Mouse (Mus musculus) spleen, embryonic (tissue): ENCODE data around the gene Hivep1.

Experiments used
- CTCF ChIA-PET: fragments of 350-600 bp; sonication (Branson Sonifier 250); formaldehyde crosslinking; loops from one replicate; lab custom pipeline; 2022; lab: Charles Lee

Gene Hivep1

DNA sequence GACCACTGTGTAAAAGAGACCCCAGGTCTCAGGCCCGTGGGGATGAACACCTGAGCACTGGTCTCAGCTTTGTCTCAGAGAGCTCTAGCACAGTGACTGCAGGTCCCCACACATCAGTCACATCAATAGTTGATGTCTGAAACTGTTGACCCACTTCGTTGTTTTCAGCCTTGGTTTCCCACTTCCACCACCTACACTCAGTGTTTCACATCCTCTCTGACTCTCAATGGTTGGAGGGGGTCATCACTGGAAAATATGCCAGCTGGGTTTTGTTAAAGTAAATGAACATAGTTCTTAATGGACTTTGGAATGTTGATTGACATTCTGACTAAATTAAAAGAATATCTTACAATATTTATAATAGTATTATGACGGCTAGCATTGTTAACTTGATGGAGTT lies 58.6 kb downstream of the Hivep1 start:
- CTCF ChIA-PET: no interaction called here

DNA sequence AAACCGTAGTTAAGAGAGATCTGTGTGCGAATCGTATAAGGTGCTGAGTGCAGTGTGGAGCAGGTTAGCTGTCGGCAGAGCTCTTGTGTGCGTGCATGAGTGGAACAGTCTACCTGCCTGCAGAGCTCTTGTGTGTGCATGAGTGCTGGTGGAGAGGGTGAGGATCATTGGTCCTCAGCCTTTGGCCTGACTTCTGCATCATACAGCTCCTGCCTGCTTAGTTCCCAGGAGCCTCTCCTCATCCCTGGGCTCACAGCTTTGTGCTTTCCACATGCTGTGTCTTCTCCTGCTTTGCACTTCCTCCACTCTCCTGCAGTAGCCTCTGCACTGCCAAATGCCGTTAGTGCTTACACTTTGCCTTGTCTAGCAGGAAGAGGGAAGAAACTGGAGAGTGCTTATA lies 60.2 kb downstream of the Hivep1 start:
- CTCF ChIA-PET: interaction anchor here (0.7 kb wide), 1 partner anchor 165 kb away, joined by 3 read pairs; no protein-coding TSS in a partner anchor

DNA sequence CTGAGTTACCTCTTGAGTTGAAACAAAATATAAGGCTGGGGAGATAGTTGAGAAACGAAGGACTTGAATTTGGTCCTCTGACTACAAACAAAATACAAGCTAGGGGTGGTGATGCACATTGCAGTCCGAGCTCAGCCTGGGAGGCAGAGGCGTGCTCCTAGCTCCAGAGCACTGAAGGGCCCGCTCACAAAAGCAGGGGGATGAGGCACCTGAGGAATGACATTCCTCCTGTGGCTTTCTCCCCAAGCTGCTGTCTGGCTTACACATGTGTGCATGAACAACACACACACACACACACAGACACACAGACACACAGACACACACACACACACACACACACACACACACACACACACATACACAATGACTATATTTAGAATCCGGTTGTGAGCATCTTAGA lies 60.9 kb downstream of the Hivep1 start:
- CTCF ChIA-PET: interaction anchor here (0.7 kb wide), 1 partner anchor 166 kb away, joined by 3 read pairs; no protein-coding TSS in a partner anchor

DNA sequence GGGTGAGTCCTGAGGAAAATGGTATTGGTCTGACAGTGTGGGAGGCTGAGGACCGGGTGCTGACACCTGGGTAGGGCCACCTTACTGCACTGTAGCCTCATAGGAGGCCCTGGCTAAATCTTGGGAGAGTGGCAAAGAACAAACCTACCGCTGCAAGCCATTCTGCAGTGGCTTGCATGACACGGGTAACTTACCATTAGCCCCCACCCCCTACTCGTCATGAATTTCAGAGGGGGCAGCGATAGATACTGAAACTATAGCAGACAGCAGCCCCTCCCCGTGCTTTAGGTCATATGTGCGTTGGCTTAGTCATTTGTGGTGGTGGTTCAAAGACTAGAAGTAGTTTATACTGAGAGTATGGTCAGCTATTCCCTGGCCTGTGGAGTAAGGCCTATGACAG lies 61.8 kb downstream of the Hivep1 start:
- CTCF ChIA-PET: interaction anchor here (0.6 kb wide), 2 partner anchors 9 to 23 kb away, joined by 3 to 4 read pairs; no protein-coding TSS in a partner anchor

DNA sequence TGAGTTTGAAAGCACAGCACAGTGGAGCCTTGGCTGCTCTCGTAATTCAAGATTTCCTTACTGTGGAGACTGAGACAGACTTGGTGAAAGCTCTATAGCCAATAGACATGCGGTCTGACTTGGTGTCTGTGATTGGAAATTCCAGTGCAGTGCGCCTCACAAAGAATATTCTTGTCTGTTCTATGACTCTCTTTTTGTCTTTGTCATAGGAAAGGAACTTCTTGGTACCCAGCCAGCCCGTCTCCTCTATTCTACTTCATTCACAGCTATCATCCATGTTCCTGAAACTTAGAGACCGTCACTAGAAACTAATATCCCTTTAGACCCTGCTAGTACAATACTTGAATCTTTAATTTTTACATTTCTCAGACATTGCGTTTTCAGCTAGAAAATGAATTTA lies 64.5 kb downstream of the Hivep1 start:
- CTCF ChIA-PET: no interaction called here

DNA sequence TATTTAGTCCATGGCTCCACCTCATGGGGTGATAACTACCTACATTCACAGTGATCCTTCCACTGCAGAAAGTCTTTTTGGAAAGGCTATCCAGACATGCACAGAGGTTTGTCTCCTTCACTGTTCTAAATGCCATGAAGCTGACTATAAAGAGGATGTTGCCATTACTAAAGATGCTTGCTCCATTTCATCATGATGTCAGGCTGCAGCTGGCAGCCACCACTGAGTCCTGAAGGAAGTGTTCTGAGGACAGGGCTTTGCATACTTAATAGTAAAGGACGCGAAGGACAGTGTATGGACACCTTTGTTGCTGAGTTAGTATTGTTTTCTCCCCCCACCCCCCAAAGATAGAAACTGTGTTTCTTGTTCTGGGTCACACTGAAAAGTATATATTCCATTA lies 67.2 kb downstream of the Hivep1 start:
- CTCF ChIA-PET: interaction anchor here (0.7 to 0.8 kb wide), 2 partner anchors 38 to 936 kb away, joined by 15 to 27 read pairs; no protein-coding TSS in a partner anchor

DNA sequence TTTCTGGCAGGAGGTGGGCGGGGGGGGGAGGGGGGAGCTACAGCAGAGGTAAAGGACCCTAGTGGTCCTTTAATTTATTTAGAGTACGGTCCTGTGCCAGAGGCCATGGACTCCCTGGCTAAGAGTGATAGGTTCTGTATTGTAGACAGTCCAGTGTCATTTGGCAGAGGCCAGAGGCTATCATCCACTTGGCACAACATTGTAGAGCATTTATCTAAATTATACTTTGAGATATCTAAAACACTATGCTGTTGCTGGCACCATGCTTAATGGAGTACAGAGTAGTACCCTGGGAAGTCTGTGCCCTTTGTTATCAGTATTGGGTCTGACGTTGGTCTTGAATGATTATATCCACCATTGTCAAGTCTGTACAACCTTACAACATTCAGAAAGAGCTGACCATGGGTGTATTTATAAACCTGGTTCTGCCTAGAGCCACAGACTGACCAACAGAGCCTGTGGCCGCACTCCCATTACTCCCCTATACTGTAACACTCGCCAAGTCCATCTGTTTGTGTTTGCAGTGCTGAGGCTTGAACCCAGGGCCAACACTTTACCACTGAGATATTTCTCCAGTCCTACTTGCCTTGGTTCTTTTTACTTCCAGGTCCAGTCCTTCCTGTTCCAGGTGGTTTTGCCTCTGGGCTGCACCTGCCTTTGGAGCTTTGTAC lies 69.4 kb downstream of the Hivep1 start:
- CTCF ChIA-PET: interaction anchor here (0.7 kb wide), 1 partner anchor 68 kb away, joined by 3 read pairs; no protein-coding TSS in a partner anchor

DNA sequence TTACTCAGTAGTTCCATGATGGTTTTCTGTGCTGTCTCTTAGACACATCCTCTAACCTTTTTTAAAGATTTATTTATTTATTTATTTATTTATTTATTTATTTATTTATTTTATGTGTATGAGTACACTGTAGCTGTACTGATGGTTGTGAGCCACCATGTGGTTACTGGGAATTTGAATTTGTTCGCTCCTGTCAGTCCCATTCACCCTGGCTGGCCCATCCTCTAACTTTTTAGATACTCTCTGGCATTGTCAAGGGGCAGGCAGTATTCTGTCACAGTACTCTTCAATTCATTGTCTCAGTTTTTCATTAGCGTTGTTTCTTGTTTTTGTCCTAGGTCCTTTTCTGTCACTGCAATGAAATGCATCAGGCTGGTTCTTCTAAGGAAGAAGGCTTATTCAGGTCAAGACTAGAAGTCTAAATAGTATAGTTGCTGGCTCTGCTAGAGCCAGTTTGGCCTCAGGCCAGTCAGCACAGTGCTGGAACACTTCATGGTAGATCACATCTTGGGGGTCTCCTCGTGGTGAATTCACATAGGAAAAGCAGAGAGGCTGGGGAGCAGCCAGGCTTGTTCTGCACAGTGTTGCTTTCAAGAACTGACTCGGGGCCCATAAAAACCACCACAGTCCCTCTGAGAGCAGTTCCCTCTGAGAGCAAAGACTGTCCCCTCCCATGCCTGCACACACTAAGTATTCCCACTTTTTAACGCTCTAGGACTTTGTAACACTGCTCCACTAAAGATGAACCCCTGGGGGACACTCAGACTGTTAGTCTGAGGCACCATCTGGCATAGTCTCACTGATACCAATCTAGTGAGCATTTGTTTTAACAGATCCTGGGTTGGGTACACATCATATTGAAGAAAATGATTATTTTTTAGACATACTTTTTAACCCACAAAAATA lies 70.2 kb downstream of the Hivep1 start:
- CTCF ChIA-PET: interaction anchor here (0.7 kb wide), 1 partner anchor 69 kb away, joined by 3 read pairs; no protein-coding TSS in a partner anchor

DNA sequence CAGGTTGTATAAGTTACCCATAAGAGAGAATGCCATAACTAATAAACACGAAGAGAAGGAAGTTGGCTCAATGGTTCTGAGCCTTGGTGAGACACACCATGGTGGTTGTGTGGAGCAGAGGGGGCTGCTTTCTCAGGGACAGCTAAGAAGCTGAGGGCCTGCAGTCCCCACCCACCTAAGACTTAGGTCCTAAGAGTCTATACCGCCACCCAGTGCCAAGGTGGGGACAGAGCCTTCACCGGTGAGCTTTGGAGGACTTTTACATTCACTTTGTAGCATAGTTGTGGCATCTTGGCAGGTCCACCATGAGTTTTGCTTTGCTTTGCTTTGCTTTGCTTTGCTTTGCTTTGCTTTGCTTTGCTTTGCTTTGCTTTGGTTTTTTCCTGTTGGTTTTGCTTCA lies 92.8 kb downstream of the Hivep1 start:
- CTCF ChIA-PET: no interaction called here

DNA sequence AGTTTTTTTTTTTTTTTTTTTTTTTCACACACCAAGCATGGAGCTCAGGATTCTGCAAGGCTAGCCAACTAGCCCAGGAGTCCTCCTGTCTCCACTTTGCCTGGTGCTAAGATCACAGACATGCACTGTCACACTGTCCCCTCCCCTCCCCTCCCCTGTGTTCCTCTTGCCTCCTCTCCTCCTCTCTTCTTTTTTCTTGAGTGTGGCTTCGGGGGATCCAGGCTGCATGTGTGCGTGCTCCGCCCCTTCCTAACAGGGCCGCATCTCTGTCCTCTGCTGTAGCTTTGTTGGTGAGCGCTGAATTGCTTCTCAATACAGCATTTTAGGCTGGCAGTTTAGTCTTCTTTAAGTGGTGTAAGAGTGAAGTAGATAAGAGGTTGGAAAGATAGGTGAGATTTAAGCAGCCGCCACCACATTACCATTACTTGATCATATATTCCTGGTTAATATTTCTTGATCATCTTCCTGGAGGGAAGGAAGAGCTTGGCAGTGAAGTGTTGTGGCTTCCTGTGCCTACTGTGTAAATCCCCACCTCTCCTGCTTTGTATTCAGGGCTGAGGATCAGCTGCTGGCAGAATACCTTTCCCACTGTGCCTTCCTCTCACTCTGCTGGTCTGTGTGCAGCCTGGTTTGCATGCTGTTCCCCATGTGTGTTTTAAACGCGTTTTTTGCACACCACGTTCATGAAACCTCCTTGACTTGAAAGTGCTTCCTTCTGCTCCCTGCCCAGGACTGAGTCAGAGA lies 97.7 kb downstream of the Hivep1 start:
- CTCF ChIA-PET: interaction anchor here (0.6 to 0.7 kb wide), 2 partner anchors 26 to 124 kb away, joined by 3 to 4 read pairs; no protein-coding TSS in a partner anchor

DNA sequence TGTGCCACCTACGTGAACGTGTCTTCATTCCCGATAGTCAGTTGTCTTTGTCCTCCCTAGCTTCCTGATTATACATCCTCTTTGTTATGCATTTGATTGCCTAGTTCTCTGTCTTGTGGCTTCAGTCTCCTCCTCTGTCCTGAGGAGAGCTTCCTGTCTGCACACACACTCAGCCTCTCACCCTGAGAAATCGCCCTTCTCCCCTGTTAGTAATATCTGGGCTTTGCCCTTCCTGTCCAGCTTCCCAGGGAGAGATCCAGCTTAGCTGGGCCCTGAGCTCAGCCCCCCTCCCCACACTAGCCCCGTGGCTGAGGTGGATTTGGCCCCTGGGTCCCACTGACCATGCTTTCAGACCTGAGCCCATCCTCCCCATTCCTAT lies 98.2 kb downstream of the Hivep1 start:
- CTCF ChIA-PET: no interaction called here

DNA sequence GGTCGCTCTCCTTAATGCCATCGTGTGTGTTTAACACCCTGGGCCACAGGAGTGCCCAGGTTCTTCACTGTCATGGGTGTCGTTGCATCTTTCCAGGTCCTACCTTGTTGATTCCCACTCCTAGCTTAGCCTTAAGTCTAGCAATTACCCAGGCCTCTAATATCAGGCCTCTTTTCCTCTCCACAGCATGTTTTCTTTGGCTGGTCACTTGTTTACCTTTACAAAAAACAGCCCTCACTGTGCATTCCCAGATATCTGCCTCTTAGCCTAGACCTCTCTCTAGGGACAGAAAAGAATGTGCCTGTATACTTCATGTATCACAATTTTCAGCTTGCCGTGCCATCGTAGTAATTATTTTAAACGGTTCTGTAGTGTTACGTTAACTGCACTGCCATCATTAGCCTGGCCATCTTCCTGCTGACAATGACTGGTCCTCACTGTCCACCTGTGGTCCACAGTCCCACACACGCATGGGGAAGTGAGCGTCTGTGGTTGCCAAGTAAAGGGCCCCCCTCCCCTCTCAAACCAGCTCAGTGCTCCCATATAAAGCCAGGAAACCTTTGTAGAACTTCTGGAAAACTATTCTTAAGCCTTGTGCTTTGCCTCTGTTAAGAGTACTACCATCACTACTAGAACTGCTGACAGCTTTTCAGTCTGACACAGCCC lies 98.8 kb downstream of the Hivep1 start:
- CTCF ChIA-PET: no interaction called here

DNA sequence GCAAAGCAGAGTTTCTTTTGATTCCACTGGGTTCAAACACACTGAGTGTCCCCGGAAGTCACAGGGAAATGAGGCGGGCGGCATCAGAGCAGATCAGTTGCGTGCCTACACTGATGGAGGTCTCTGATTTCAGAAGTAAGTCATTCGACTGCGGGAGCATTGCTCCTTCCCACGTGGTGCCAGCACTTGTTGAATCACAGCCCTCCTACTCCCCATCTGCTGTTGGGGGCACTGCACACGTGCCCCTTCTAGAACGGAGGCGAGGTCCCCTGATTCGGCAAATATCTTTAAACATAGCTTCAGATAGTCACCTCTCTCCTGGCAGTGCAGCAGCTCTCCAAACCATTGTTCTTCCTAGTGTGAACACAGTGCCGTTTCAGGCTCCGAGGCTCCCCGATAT lies 106.4 kb downstream of the Hivep1 start:
- CTCF ChIA-PET: interaction anchor here (1.0 kb wide), 1 partner anchor 258 kb away, joined by 3 read pairs; no protein-coding TSS in a partner anchor

DNA sequence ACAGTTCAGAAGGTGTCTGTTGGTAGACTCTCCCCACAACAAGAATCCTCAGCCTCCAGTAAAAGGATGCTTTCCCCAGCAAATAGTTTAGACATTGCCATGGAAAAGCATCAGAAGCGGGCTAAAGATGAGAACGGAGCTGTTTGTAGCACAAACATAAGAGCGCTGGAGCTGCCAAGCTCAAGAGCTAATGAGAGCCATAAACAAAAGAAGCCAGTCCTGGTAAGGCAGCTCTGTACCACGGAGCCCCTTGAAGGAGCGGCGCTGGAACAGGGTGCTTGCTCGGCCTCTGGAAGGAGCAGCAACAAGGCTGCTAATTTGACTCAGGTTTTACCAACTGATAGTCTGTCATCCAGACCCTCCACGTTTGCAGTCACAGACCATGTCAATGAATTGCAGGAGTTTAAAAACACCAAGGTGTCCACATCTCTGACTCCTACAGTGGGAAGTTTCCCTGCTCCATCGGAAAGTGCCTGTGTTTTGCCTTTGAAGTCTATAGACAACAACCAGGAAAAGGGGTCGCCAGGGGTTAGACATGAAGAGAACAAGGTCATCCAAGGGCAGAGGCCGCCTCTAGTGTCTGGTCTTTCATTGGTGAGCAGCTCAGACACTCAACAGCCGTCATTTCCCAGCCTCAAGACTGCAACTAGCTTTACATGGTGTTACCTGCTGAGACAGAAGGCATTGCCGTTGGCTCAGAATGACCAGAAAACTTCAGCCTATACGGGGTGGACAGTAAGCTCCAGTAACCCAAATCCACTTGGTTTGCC lies 107.8 kb downstream of the Hivep1 start:
- CTCF ChIA-PET: no interaction called here

DNA sequence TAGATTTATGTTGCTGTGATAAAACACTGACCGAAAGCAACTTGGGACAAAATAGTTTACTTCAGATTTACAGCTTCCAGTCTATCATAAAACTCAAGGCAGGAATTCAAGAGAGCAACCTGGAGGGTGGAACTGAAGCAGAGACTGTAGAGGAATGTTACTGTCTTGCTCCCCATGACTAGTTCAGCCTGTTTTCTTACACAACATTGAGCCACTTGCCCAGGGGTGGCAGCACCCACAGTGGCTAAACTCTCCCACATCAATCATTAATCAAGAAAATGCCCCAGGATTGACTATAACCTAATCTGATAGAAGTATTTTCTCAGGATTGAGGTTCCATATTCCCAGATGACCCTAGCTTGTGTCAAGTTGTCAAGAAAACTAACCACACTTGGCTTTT lies 119.0 kb downstream of the Hivep1 start:
- CTCF ChIA-PET: interaction anchor here (0.7 kb wide), 1 partner anchor 81 kb away, joined by 5 read pairs; no protein-coding TSS in a partner anchor

DNA sequence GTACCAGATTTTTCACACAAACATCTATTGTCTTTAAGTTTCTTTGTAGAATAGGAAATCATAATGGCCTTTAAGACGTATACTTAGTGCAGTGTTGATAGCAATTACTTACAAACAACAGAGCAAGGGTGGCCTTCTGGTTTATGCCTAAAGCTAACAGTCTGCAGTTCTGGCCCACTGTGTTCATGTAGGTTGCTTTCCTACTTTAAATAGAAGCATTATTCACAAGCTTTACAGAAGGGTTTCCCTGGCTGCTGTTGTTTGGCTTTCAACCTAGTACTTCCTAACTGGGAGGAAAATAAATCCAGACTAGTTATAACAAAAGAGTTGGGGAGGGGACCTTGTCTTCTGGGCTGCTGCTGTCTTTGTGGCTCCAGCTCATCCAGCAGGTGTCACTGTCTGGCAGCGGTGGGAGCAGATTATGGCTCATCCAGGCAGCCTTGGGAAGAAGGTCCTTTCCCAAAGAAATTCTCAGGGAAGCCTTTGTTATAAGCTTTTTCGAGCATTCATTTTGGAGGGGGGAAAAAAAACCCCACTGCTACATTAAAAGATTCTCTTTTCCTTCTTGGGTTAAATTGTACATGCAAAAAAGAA lies 123.1 kb downstream of the Hivep1 start:
- CTCF ChIA-PET: interaction anchor here (0.6 kb wide), 1 partner anchor 97 kb away, joined by 19 read pairs; no protein-coding TSS in a partner anchor

DNA sequence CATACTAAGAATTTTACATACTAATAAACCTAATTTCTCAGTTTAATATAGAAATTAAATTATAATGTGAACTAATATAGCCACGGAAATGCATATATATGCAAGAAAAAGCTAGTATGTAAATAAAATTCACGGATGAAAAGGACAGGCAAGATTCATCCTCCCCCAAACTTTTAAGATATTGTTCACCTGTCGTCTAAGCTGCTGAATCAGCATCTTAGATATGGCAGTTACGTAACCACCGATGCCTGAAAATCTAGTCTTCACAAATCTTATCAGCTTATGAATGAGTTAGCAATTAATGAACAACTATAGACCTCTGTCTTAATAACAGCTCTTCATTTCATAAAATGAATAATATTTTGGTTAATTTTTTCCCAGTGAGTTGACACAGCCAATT lies 130.8 kb downstream of the Hivep1 start:
- CTCF ChIA-PET: interaction anchor here (0.6 kb wide), 1 partner anchor 30 kb away, joined by 3 read pairs; no protein-coding TSS in a partner anchor

DNA sequence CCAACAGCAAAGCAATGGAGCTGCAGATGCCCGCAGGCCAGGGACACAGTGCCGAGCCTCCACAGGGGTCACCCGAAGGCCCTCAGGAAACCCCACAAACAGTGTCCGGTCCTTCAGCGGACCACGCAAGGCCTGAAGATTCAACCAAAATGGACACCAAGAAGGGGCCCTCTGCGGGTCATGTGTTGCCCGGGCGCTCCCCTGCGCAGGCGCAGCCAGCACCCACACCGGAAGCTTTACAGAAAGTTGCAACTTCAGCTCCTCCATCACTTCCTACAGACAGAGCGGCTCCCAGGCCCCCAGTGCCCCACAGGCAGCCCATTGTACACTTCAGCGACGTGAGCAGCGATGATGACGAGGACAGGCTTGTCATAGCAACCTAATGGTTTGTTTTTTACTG lies 132.3 kb downstream of the Hivep1 start:
- CTCF ChIA-PET: no interaction called here

DNA sequence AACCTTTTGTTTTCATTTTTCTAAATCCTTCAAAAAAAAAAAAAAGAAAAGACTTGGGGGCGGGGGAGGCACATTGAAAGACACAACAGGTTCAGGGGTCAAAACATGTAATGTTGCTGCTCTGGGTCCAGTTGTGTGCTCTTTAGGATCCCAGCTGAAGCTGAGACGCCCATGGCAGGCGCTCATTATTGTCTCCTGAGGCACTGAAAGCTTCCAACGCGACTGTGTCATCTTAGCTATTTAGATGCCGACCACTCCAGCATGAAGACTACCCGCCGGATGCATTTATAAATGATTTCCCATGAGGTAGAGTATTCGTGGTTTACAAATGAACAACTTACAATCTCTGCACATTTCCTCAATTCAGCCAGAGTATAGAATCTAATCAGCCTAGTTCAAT lies 141.2 kb downstream of the Hivep1 start:
- CTCF ChIA-PET: no interaction called here

DNA sequence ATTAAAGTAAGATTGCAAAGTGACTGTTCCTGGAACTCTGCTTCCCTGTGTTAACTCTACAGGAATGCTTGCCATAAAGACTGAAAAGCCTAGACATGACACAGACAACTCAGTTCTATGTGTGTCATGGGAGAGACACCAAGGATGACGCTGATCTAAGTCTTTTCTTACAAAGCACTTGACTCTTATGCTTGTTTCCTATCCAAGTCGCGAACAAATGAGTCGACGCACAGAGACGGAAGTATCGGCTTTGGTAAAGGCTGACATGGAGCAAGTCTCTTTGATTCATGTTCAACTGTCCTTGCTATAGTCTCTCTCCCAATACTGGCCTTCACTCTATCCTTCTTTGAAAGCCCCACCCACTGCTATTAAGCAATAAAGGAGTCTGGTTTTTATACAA lies 143.8 kb downstream of the Hivep1 start:
- CTCF ChIA-PET: no interaction called here
